Mouse (Mus musculus) MEL (cell line): Measurements from ENCODE around the gene Elavl1. TPM values are rescaled to one million over a fixed set of nuclear protein-coding genes. Genes with fewer than 3 reads are reported as not detected.

Source experiments
- DNase-seq: peaks from one replicate; pipeline ENCODE4 v3.0.0; 2011; ENCODE audit warnings: low read depth, low spot score
- H3K27ac ChIP-seq: 2 replicates; pipeline ENCODE4 v1.5.1; 2012; ENCODE audit warnings: low read depth, mild to moderate bottlenecking, control low read depth, low read length, moderate library complexity; ENCODE audit not compliant: control insufficient read depth
- H3K27me3 ChIP-seq, 2 experiments: fragments of 150-350 bp in 1 of 2; sonication (generic) in 1 of 2; 2 replicates each; pipeline ENCODE4 v1.6.1; 2012; ENCODE audit warnings: low read length in 2 of 2, mild to moderate bottlenecking in 2 of 2, improper control_type of control experiment in 1 of 2, moderate library complexity in 1 of 2; ENCODE audit not compliant: insufficient read depth in 2 of 2, control insufficient read depth in 1 of 2
- H3K36me3 ChIP-seq, 2 experiments: 2 replicates each; pipeline ENCODE4 v1.6.1; 2012 to 2014; ENCODE audit warnings: low read length in 2 of 2, improper control_type of control experiment in 1 of 2, inconsistent platforms in 1 of 2, mild to moderate bottlenecking in 1 of 2; ENCODE audit not compliant: insufficient read depth in 2 of 2, control insufficient read depth in 1 of 2
- H3K4me1 ChIP-seq, 2 experiments: fragments of 150-350 bp in 1 of 2; sonication (generic) in 1 of 2; 2 replicates each; pipeline ENCODE4 v1.6.1; 2012; ENCODE audit warnings: low read length in 2 of 2, improper control_type of control experiment in 1 of 2, mild to moderate bottlenecking in 1 of 2; ENCODE audit not compliant: insufficient read depth in 2 of 2, control insufficient read depth in 1 of 2
- H3K4me3 ChIP-seq, 2 experiments: fragments of 150-350 bp in 1 of 2; sonication (generic) in 1 of 2; 2 replicates each; pipeline ENCODE4 v1.5.1; 2012; ENCODE audit warnings: low read depth in 2 of 2, low read length in 2 of 2, mild to moderate bottlenecking in 2 of 2, moderate library complexity in 2 of 2, control low read depth in 1 of 2, improper control_type of control experiment in 1 of 2; ENCODE audit not compliant: control insufficient read depth in 1 of 2, insufficient read depth in 1 of 2
- H3K79me2 ChIP-seq: 2 replicates; pipeline ENCODE4 v1.6.1; 2012; ENCODE audit warnings: mild to moderate bottlenecking, low read length, moderate library complexity; ENCODE audit not compliant: control insufficient read depth, poor library complexity, insufficient read depth
- H3K9ac ChIP-seq: 2 replicates; pipeline ENCODE4 v1.6.1; 2012; ENCODE audit warnings: low read depth, mild to moderate bottlenecking, control low read depth, low read length, moderate library complexity; ENCODE audit not compliant: control insufficient read depth, poor library complexity, severe bottlenecking
- H3K9me3 ChIP-seq: fragments of 150-350 bp; sonication (generic); replicated peaks from 2 replicates; pipeline ENCODE4 v1.6.1; 2012; ENCODE audit warnings: mild to moderate bottlenecking, low read length, improper control_type of control experiment, moderate library complexity; ENCODE audit not compliant: insufficient read depth
- CHD2 ChIP-seq: IDR thresholded peaks from 2 replicates; pipeline ENCODE4 v1.6.1; 2011; ENCODE audit warnings: low read length, improper control_type of control experiment
- CTCF ChIP-seq, 3 experiments: IDR thresholded peaks in 2 of 3; conservative IDR thresholded peaks in 1 of 3; 2 replicates each; pipeline ENCODE4 v1.5.1; 2011 to 2012; ENCODE audit warnings: low read length in 3 of 3, low read depth in 2 of 3, mild to moderate bottlenecking in 2 of 3, improper control_type of control experiment in 1 of 3, inconsistent platforms in 1 of 3, mixed read lengths in 1 of 3, moderate library complexity in 1 of 3; ENCODE audit not compliant: control insufficient read depth in 1 of 3, insufficient read depth in 1 of 3, poor library complexity in 1 of 3, severe bottlenecking in 1 of 3
- E2F4 ChIP-seq: IDR thresholded peaks from 2 replicates; pipeline ENCODE4 v1.6.1; 2011; ENCODE audit warnings: low read depth, low read length, improper control_type of control experiment, borderline replicate concordance
- ELF1 ChIP-seq: IDR thresholded peaks from 2 replicates; pipeline ENCODE4 v1.6.1; 2014; ENCODE audit warnings: low read depth, mild to moderate bottlenecking, inconsistent platforms, low read length, improper control_type of control experiment, moderate library complexity
- EP300 ChIP-seq, 2 experiments: IDR thresholded peaks; 2 replicates each; pipeline ENCODE4 v1.6.1; 2011; ENCODE audit warnings: improper control_type of control experiment in 2 of 2, low read length in 2 of 2, low read depth in 1 of 2, mild to moderate bottlenecking in 1 of 2
- ETS1 ChIP-seq: IDR thresholded peaks from 2 replicates; pipeline ENCODE4 v1.6.1; 2012; ENCODE audit warnings: low read depth, mild to moderate bottlenecking, inconsistent platforms, low read length, improper control_type of control experiment, moderate library complexity
- GATA1 ChIP-seq: IDR thresholded peaks from 2 replicates; pipeline ENCODE4 v1.6.1; 2011; ENCODE audit warnings: low read depth, low read length, improper control_type of control experiment
- JUND ChIP-seq: IDR thresholded peaks from 2 replicates; pipeline ENCODE4 v1.6.1; 2011; ENCODE audit warnings: low read depth, mild to moderate bottlenecking, improper control_type of control experiment, low read length
- MEF2A ChIP-seq: IDR thresholded peaks from 2 replicates; pipeline ENCODE4 v1.6.1; 2014; ENCODE audit warnings: low read depth, mild to moderate bottlenecking, inconsistent platforms, low read length, improper control_type of control experiment; ENCODE audit not compliant: poor library complexity, insufficient replicate concordance, severe bottlenecking; ENCODE audit errors: extremely low read depth
- MXI1 ChIP-seq: IDR thresholded peaks from 2 replicates; pipeline ENCODE4 v1.6.1; 2011; ENCODE audit warnings: mild to moderate bottlenecking, low read depth, low read length, improper control_type of control experiment
- MYB ChIP-seq: IDR thresholded peaks from 2 replicates; pipeline ENCODE4 v1.6.1; 2011; ENCODE audit warnings: mild to moderate bottlenecking, low read depth, low read length, improper control_type of control experiment
- MYC ChIP-seq: IDR thresholded peaks from 2 replicates; pipeline ENCODE4 v1.6.1; 2011; ENCODE audit warnings: low read depth, mild to moderate bottlenecking, low read length, improper control_type of control experiment, moderate library complexity
- NELFE ChIP-seq: IDR thresholded peaks from 2 replicates; pipeline ENCODE4 v1.6.1; 2011; ENCODE audit warnings: low read depth, low read length, improper control_type of control experiment
- NRF1 ChIP-seq: IDR thresholded peaks from 2 replicates; pipeline ENCODE4 v1.6.1; 2014; ENCODE audit warnings: low read depth, mild to moderate bottlenecking, inconsistent platforms, low read length, improper control_type of control experiment, moderate library complexity; ENCODE audit not compliant: poor library complexity, insufficient read depth, severe bottlenecking
- POLR2A ChIP-seq, 2 experiments: IDR thresholded peaks; 2 replicates each; pipeline ENCODE4 v1.6.1; 2011 to 2012; ENCODE audit warnings: low read length in 2 of 2, mild to moderate bottlenecking in 2 of 2, control low read depth in 1 of 2, improper control_type of control experiment in 1 of 2, low read depth in 1 of 2, moderate library complexity in 1 of 2; ENCODE audit not compliant: control insufficient read depth in 1 of 2, insufficient read depth in 1 of 2, poor library complexity in 1 of 2
- POLR2AphosphoS2 ChIP-seq: IDR thresholded peaks from 2 replicates; pipeline ENCODE4 v1.6.1; 2011; ENCODE audit warnings: low read length, improper control_type of control experiment
- RCOR1 ChIP-seq: IDR thresholded peaks from 2 replicates; pipeline ENCODE4 v1.6.1; 2012; ENCODE audit warnings: low read depth, mild to moderate bottlenecking, inconsistent platforms, low read length, improper control_type of control experiment
- SIN3A ChIP-seq: IDR thresholded peaks from 2 replicates; pipeline ENCODE4 v1.6.1; 2012; ENCODE audit warnings: low read length, improper control_type of control experiment, inconsistent platforms
- TAL1 ChIP-seq: IDR thresholded peaks from 2 replicates; pipeline ENCODE4 v1.6.1; 2012; ENCODE audit warnings: mild to moderate bottlenecking, inconsistent platforms, low read length, moderate library complexity, mixed read lengths
- TCF12 ChIP-seq: IDR thresholded peaks from 2 replicates; pipeline ENCODE4 v1.6.1; 2014; ENCODE audit warnings: low read depth, mild to moderate bottlenecking, inconsistent platforms, low read length, improper control_type of control experiment, moderate library complexity
- USF1 ChIP-seq: IDR thresholded peaks from 2 replicates; pipeline ENCODE4 v1.6.1; 2014; ENCODE audit warnings: low read depth, mild to moderate bottlenecking, inconsistent platforms, low read length, improper control_type of control experiment, moderate library complexity
- USF2 ChIP-seq, 2 experiments: IDR thresholded peaks; 2 replicates each; pipeline ENCODE4 v1.6.1; 2011 to 2012; ENCODE audit warnings: improper control_type of control experiment in 2 of 2, low read length in 2 of 2, borderline replicate concordance in 1 of 2, inconsistent platforms in 1 of 2, low read depth in 1 of 2, mild to moderate bottlenecking in 1 of 2; ENCODE audit not compliant: insufficient read depth in 1 of 2
- ZKSCAN1 ChIP-seq: IDR thresholded peaks from 2 replicates; pipeline ENCODE4 v1.6.1; 2012; ENCODE audit warnings: low read depth, mild to moderate bottlenecking, inconsistent platforms, low read length, improper control_type of control experiment, moderate library complexity
- ZMIZ1 ChIP-seq: IDR thresholded peaks from 2 replicates; pipeline ENCODE4 v1.6.1; 2012; ENCODE audit warnings: low read depth, mild to moderate bottlenecking, inconsistent platforms, low read length, improper control_type of control experiment, moderate library complexity
- polyA plus RNA-seq, 2 experiments: library from polyadenylated mRNA; stranded (reverse) in 1 of 2; unstranded in 1 of 2; fragments of >175 nt in 1 of 2; fragments of >200 nt in 1 of 2; gene quantifications; 2 replicates each; pipeline versions ENCODE4 v1.2.1 to v1.2.4; 2012; ENCODE audit warnings: low replicate concordance in 2 of 2, low read depth in 1 of 2; ENCODE audit not compliant: insufficient read length in 2 of 2, insufficient read depth in 1 of 2, missing spikeins in 1 of 2
- total RNA-seq: library from RNA; depleted of rRNA; stranded (reverse); fragments of 300-350 nt; gene quantifications from 2 replicates; pipeline ENCODE4 v1.2.3, GENCODE M21; 2012

Gene Elavl1
- total and polyA plus RNA-seq, 3 experiments = 64.2 to 77.4 TPM; not detected in 1

DNA sequence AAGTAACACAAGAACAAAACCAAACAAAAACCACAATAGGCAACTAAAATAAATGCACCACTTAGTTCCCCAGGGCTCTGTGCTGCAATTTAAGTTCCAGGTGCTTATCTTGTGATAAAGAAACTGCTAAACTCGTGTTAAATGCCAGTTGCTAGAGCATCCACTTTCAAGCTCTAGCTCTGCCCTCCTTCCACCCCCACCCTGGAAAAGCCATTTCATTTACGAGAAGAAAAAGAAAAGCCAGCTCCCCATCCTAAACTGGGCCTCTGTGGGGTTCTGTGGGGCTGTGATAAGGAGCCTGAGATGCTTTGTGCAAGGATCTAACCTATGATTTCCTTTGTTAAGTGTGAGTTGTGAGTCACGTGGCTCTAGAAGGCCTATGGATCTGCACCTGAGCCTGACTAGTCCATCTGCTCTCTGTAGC lies 21.1 kb downstream of the Elavl1 start (continued):
- TF ChIP-seq CHD2 (peak; percentile 19), MYB (peak; percentile 61), POLR2A (IDR thresholded peaks at IDR 0.05; ENCODE audit: control insufficient read depth in 1 of 2, insufficient read depth in 1 of 2, low read depth in 1 of 2, low read length in 2 of 2, poor library complexity in 1 of 2) (no peak; a peak in 1 of 4 replicates), TAL1 (peak; percentile 87), ETS1 (peak; percentile 91), CTCF (IDR thresholded peaks at IDR 0.05 in 2 of 3, conservative IDR thresholded peaks at IDR 0.05 in 1 of 3; ENCODE audit: control insufficient read depth in 1 of 3, insufficient read depth in 1 of 3, low read depth in 2 of 3, low read length in 3 of 3, poor library complexity in 1 of 3, severe bottlenecking in 1 of 3) (no peak), USF2 (IDR thresholded peaks at IDR 0.05; ENCODE audit: borderline replicate concordance in 1 of 2, insufficient read depth in 1 of 2, low read depth in 1 of 2, low read length in 2 of 2) (peak in 1 of 2 experiments; percentile 78; a peak in 2 of 4 replicates)
- TF ChIP-seq, all 39 proteins: peak for 21

- no peak overlapping the region for H3K4me3 ChIP-seq
- peaks cover 27 to 35% of the 10 kb centered on the region in 2 experiments for H3K36me3 ChIP-seq
- H3K27me3 ChIP-seq = no peaks in the 10 kb centered on the region
- DNase-seq = peak; percentile 86
- H3K79me2 ChIP-seq = peaks cover 8% of the 10 kb centered on the region
- H3K27ac ChIP-seq = peak overlapping the region; percentile 61; the same call in 1 of the 2 replicates
- no peaks in the 10 kb centered on the region for H3K9me3 ChIP-seq
- H3K9ac ChIP-seq = no peak overlapping the region
- TF ChIP-seq NRF1 = no peak
- TF ChIP-seq EP300 (IDR thresholded peaks at IDR 0.05; ENCODE audit: low read depth in 1 of 2, low read length in 2 of 2) = peak in 1 of 2 experiments; percentile 70; a peak in 2 of 4 replicates
- TF ChIP-seq E2F4 = no peak
- TF ChIP-seq TCF12 = no peak
- TF ChIP-seq JUND = no peak
- TF ChIP-seq USF1 = no peak
- no peak for TF ChIP-seq MEF2A
- no peak for TF ChIP-seq ZKSCAN1
- TF ChIP-seq ZMIZ1 = no peak
- peak; percentile 84 for TF ChIP-seq GATA1
- TF ChIP-seq POLR2AphosphoS2 = no peak
- peak; percentile 57 for TF ChIP-seq SIN3A
- 0 out of 2 replicates have a peak, but pooled peaks have one; percentile 48 for TF ChIP-seq MYC
- TF ChIP-seq MXI1 = peak; percentile 58; the same call in 1 of the 2 replicates
- TF ChIP-seq RCOR1 = 0 out of 2 replicates have a peak, but pooled peaks have one; percentile 21
- no peak for TF ChIP-seq ELF1
- no peak for TF ChIP-seq TAL1
- no peak for TF ChIP-seq NELFE
- no peak for TF ChIP-seq MYB
- TF ChIP-seq ETS1 = 0 out of 2 replicates have a peak, but pooled peaks have one; percentile 43
- TF ChIP-seq POLR2A (IDR thresholded peaks at IDR 0.05; ENCODE audit: control insufficient read depth in 1 of 2, insufficient read depth in 1 of 2, low read depth in 1 of 2, low read length in 2 of 2, poor library complexity in 1 of 2) = no peak
- TF ChIP-seq, all 39 proteins: peak for 7
- peaks cover 6 to 7% of the 10 kb centered on the region in 2 experiments; a peak in 3 of 4 replicates for H3K4me1 ChIP-seq
Measured at GRCm38 (mm10) chr8:4297822-4298221, 27.4 kb downstream of the Elavl1 start.
